Mouse (Mus musculus): ENCODE measurements around the gene Foxp1.

Foxp1 gene

DNA sequence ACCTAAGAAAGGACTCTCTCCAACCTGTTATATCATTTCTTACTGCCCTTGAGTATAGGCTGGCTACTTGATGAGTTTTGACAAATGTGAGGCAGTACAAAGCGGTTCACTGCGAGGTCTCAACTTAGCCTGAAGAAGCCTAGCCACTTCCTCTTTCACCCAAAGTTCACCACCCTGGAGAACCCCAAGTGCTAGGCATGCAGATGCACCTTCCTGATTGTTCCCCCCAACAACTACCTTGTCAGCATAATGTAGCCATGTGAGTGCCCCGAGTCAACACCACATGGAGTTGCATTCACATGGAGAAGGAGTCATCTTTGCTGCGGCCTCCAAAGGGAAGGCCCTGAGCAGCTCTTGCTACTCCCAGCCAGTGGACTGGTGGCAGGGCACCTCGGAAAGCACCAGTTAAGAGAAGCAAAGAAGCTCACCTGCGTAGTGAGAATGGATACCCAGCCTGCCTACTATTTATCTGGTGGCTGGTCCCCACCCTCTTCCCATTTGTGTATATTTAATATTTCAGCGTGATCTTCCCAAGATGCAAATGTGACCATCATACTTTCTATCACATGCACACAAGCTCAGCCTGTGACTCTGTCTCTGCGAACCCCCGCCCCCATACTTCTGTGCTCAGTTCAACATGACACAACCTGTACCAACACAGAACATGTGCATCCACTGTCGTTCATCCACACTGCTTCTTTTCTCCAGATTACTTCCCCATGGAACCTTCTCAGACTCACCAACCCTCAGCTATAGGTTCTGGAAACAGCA, 280.7 kb downstream of the Foxp1 start:
- ATAC-seq (ENCODE audit: insufficient number of reproducible peaks, low FRiP score, low TSS enrichment): no peak

DNA sequence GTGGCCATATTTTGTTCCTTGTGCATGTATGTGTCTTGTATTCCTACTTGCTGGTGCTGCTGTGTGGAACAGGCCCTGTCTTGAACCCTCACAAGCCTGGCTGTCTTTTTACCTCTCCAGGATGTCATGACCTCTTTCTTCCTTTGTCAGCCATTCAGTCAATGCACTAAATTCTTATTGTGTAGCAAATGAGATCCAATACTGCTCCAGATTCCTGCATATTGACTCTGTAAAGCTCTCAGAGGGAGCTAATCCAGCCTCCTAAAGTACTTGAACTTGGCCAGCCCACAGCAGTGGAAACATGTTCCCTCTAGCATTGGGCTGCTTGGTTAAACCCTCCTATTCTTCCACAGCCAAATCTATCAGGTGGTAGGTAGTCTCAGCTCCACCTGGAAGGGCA, 281.8 kb downstream of the Foxp1 start:
- ATAC-seq (ENCODE audit: insufficient number of reproducible peaks, low FRiP score, low TSS enrichment): no peak

DNA sequence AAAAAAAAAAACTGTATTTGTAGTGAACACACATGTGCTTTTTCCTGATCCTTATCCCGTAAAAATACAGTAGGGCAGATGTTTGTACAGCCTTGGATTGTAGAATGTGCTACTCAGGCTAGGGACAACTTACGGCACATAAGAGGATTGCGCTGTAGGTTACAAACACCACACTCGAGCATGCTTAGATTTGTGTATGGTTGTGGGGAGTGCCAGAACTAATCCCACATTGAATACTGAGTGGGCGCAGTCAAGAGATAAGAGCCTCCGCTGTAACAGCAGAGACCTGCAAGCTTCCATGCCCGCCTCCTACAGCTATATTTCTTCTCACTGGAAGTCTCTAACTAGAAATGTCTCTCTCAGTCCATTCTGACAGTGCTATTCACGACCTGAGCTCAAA, 286.9 kb downstream of the Foxp1 start:
- ATAC-seq (ENCODE audit: insufficient number of reproducible peaks, low FRiP score, low TSS enrichment): no peak

DNA sequence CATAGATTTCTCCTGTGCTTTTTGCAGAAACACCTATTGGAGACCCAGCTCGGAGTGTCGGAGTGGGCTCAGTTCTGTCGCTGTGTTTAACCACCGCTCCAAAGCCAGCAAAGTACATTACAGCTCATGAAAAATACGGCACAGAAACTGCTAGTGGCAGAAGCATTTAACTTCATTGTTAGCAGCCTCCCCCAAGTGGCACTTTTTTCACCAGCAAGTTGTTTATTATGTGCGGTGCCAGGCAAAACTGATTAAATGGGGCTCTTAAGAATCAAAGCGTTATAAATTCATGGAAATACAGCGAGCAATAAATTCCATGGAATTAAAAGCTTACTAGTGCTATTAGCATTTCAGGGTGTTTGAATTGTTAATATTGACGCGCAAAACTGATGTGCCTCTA, 289.1 kb downstream of the Foxp1 start:
- no peak for ATAC-seq (ENCODE audit: insufficient number of reproducible peaks, low FRiP score, low TSS enrichment)

DNA sequence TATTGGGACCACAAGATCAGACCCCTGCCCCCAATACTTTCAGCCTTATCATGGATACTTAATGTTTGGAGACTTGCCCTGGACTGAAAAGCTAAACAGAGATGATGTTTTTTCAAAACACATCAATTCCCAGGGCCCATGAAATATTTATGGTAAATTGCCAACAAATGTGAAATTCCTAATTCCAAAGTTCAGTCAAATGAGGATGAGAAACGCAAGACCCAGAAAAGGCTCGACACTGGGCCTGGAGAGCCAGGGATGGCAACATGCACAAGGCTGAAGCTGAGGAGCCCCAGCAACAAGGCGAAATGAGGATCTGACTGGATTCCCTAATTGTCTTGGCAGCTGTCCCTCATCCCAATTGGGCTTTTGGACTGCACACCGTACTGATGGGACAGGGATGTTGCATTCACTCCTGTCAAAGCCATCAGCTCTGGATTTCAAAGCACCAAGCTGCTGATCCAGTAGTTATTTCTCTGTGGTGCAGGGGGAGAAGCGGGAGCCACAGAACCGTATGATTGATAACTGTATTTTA, 294.1 kb downstream of the Foxp1 start:
- no peak for ATAC-seq (ENCODE audit: insufficient number of reproducible peaks, low FRiP score, low TSS enrichment)

DNA sequence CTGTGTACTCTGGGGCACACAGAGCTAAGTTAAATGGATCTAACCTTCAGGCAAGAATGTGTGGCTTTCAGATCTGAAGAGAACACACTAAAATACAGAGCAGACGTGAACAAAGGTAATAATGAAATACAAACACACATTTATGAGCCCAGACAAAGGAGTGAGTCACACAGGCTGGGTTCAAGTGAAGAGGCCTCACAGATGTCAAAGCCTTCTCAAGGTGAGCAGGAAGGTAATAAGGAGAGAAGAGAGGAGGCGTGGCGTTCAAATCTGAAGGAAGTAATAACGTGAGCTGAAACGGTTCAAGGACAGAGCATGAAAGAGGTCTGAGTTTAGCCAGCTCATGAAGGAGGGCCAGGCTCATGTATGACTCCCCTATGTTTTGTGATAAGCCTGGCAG, 301.4 kb downstream of the Foxp1 start:
- ATAC-seq (ENCODE audit: insufficient number of reproducible peaks, low FRiP score, low TSS enrichment): no peak

DNA sequence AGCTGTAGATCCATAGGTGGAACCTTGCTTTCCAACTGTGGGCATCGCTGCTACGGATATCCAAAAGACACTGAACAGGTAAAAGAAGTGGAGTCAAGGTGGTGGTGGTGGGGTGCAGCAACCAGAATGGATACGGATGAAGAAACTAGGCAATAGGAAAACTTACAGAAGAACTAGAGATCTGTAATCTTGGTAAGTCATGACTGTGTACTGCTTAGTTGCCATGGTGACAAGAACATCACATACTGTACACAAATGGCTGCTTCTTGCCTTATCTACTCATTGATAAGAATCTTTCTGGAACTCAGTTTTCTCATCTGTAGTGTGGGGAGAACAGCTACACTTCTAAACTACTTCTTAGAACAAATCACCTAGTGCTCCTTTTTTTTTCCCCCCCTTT, 302.0 kb downstream of the Foxp1 start:
- no peak for ATAC-seq (ENCODE audit: insufficient number of reproducible peaks, low FRiP score, low TSS enrichment)

DNA sequence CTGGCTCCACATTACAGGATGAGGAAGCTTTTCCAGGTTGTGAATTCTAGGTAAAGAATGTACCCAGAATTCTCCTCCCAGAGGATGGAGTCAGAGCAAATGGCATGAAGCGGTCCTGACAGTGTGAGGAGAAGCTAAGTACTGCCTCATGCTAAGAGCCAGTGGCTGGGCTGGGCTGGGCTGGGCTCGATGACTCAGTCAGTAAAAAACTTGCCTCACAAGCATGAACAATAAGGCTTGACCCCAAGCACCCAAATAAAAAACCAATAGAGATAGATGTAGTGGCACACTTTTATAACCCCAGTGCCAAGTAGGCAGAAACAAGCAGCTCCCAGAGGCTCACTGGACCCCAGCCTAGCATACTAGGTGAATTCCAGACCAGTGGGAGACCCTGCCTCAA, 304.7 kb downstream of the Foxp1 start:
- ATAC-seq (ENCODE audit: insufficient number of reproducible peaks, low FRiP score, low TSS enrichment): no peak

DNA sequence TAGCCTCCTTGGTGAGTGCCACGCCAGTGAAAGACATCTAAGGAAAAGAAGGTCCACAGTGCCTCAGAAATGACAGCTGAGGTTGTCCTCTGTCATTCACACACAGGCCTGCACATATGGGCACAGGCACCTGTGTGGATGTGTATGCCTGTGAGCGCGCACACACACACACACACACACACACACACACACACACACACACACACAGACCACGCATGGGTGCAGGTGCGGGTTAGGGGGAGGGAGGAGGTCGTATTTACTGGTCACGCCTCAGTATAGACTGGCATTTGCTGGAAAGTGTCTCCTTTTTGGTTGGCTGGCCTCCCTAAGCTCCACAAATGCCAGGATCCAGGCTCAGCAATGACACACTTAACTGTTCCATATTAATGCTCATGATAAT, 305.4 kb downstream of the Foxp1 start:
- no peak for ATAC-seq (ENCODE audit: insufficient number of reproducible peaks, low FRiP score, low TSS enrichment)

DNA sequence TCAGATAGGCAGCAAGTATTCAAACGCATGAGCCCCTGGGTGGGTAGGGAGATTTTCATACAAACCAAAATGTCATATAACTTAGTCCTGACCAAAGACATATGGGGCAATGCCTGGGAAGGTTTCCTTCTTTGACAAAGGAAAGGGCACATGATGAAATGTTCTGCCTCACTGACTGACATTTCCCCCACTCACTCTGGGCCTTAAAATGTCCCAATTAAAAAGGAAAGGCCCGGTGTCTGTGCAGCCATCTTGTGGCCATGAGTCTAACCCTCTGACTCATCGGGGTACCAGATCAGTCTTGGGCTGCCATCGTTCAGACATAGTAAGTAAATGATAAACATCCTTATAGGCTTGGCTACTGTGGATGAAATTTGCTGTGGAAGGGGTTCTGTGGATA, 310.1 kb downstream of the Foxp1 start:
- ATAC-seq (ENCODE audit: insufficient number of reproducible peaks, low FRiP score, low TSS enrichment): no peak

DNA sequence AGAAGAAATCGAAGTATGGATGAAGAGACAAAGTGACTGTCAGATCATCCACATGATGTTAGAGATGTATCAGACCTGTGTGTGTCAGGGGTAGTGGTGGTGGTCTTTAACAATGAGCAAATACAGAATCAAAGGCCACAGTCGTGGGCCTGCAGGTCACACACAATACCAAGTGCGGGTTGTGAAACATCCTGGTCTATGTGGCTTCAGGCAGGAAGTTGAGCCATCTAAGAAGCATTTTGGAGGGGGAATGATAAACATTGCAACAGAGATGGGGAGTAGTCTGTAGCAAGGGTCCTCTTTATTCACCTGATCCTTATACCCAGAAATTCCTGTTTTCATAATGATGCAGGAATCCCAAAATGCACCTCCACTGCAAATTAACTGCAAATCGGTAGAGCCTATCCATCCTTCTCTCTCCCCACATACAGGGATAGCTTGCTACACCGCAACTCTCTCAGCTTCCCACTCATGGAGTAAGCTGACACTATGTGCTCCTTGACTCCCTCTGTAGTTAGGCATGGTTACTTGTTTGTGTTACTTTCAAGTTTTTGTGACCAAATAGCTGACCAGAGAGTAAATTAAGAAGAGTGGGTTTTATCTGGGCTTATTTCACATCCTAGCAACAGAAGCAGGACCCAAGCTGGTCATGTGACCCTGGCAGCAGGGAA, 310.7 kb downstream of the Foxp1 start:
- no peak for ATAC-seq (ENCODE audit: insufficient number of reproducible peaks, low FRiP score, low TSS enrichment)

DNA sequence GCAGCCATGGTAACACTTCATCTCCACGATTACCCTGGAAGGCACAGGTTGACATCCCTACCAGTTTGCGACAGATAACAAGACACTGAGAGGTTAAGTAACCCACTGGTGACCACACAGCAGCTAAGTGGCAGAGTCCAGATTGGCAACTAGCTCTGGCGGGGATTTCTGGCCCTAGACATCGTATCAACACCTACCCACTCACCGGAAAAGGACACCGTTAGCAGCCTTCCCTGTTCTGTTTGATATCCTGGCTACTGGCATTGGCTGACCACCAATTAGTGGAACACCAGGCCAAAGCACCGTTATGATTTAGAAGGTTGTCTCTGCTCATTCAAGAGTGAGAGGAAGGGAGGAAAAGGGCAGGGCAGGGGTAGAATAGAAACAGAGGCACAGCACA, 312.4 kb downstream of the Foxp1 start:
- ATAC-seq (ENCODE audit: insufficient number of reproducible peaks, low FRiP score, low TSS enrichment): no peak

DNA sequence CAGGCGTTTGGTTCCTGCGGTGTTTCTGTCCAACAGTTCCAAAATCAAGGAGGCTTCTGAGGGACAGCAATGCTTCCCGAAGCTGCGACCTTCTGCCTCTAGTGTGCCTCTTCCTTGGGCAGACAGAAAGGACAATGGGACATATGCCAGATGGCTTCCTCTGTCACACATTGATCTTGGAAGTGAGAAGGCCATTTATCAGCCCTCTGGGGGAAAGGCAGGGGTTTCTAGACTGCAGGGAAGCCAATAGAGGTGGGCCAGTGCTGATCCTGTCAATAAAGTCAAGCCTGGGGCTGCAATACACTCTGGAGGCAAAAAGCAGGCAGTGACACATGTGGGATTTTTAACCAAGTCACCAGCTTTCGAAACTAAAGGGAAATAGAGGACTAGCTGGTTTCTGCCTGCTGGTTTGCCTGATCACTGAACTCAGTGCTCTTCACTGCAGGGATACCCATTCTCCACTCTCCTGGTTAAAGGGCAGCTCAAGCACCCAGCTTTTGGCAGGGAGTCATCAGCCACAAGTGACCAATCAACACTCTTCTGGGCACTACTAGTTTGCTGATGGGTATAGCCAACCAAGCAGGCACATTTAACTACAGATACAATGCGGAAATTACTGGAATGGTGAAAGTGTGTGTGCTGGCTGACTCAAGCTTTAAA, 315.2 kb downstream of the Foxp1 start:
- ATAC-seq (ENCODE audit: insufficient number of reproducible peaks, low FRiP score, low TSS enrichment): no peak

DNA sequence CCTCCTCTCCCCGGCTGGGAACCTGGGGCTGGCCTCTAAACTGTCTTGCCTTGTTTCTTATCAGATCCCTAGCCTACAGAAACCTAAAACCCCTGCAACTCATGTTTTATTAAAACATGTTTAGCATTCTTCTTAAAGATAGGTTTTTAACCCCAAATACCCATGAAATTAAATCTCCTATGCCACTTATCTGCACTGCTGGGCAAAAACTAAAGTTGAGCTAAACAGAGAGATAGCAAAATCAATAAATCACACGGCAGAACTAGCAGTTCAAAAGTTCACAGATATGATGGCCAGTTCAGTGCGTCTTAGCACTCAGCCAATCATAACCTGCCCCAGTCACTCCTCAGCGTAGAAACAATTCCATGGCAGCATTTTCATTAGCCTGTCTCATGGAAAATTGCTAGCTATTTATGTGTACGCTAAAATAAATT, 316.1 kb downstream of the Foxp1 start:
- ATAC-seq (ENCODE audit: insufficient number of reproducible peaks, low FRiP score, low TSS enrichment): no peak

DNA sequence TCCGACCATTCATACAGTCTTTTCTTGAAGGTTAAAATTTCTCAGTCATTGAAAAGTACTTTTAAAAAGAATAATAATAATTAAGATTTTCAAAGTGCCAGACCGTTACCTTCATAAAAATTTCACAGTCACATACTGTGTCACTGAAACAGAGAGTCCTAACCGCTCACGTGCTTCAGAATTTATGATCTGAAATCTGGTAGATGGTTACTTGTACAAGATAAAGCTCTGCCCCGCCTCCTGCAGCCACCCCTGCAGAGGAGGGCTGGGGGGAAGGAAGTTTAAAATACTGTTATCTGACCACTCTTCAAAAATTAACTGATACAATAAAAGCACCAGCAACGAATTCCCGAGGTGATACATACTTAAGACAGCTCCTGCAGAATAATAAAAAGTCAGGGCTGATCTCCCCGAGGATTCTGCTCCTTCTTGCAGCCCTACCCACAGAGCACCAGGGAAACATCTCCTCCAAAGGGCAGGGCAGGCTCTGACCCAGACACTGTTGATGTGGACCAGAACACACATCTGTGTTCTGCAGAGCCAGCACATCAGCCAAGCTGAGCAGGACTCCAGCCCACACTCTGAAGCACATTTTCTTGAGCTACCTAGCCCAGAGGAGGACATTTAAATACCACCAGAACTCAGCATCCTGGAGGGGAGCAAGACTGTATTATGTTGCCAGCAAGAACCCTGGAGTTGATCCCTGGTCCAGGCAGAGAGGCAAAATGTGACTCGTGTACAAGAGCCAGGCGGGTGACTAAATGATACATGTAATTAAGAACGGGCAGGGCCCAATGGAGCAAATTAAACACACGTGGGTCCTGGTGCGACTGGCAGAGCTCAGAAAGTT, 316.7 kb downstream of the Foxp1 start:
- ATAC-seq (ENCODE audit: insufficient number of reproducible peaks, low FRiP score, low TSS enrichment): no peak

DNA sequence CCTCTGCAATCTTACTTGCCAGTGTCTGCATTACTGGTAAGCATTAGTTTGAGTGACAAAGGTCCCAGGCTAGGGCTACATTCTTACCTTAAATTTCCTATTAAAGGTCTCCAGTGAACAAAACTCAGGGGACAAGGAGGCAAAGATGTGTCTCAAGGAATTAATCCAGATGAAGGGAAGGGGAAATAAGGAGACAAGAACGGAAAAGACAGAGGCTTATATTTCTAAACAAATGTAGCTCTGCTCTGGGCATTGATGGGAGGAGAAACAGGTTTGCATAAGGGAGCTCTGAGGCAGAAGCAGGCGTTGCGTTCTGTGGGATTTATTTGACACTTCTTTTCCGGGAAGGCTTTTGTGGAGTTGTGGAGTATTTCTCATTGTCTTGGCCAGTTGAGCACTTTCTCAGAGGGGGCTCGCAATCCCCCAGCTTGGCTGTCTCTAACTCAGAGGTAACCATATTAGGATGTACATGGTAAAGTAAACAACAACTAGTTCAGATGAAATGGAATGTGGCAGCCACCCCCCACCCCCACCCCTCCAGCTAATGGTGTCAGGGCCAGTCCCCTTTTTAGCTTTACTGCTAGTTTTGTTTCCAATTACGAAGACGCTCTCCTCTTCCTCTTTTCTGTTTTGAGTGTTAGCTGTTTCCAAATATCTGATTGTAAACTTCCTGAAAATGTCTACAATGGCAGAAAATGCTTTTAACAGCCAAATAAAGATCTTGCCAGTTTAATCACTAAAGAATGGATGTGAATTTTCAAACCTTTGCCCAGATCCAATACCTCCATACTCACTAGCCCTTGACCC, 317.5 kb downstream of the Foxp1 start:
- ATAC-seq (ENCODE audit: insufficient number of reproducible peaks, low FRiP score, low TSS enrichment): no peak

DNA sequence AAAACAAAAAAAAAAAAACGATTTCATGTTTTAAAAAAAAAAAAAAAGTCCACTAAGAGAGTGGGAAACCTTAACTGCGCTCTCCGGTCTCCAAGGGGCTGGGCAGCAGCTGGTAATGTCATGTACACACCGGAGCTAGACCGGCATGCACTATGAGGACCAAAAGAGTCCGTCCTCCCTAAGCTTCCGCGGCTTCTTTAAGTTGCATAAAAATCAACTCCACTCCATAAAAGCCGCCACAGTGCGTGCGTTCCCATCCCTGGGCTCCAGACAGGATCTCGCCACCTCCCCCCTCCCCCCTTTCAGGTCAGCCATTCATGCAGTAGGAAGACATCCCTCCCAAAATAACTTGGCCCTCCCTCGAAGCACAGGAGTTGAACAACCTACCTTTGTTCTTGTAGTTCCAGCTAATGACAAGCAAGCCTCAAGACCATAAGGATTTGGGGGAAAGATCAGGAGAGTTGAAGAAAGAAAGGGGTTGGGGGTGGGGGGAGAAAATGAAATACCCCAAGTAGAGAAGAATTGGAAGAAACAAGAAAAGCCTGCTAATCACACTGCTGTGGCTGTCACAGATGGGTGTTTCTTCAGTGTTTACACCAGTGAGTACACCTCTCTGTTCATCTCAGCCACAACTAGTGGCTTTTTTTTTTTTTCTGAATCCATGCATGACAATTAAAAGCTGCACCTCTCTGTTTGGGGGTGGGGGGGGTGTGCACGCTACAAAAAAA, 318.3 kb downstream of the Foxp1 start:
- no peak for ATAC-seq (ENCODE audit: insufficient number of reproducible peaks, low FRiP score, low TSS enrichment)

DNA sequence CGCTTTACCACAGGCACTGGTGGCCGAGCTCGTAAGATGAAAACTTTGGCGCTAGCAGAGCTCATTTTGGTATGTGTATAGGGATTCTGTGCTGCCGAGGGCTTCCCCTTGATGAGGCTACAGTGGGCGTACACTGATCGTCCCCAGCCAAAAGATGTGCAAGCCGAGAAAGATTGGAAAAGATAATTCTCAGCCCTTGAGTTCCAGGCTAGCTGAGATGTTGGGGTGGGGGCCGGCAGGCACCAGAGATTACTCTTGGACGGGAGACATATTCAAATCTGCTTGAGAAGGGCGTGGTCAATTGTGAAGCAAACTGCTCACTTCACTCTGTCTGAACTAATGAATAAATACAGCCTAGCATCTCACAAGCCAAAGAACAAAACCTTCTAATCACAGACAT, 319.3 kb downstream of the Foxp1 start:
- ATAC-seq (ENCODE audit: insufficient number of reproducible peaks, low FRiP score, low TSS enrichment): no peak

DNA sequence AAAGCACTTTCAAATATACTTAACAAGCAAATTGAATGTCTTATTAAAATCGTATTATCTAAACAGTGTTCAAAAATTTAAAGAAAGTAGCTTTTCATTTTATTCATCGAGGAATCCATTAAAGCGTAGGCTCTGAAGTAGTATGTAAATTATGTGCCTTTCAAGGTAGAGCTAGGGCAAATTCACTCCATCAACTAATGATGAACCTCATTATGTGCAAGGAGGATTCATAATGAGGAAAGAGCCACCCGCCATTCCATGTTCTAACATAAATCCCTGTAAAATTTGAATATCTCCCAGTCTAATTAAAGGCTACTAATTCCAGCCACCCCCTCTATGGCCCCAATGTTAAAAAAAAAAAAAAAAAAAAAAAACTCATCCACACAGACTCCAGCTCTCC, 319.7 kb downstream of the Foxp1 start:
- no peak for ATAC-seq (ENCODE audit: insufficient number of reproducible peaks, low FRiP score, low TSS enrichment)

Data from cerebellum, adult (tissue).